Mouse (Mus musculus) neural tube, embryonic 11.5 days (tissue): Measurements from ENCODE around the gene Anxa1. TPM values are rescaled to one million over a fixed set of nuclear protein-coding genes. Genes with fewer than 3 reads are reported as not detected.

Experiments
- ATAC-seq: fragments of 200-750 bp; cut with Nextera tagmentation; 2 replicates; pipeline ENCODE4 v1.8.0; 2017; ENCODE audit warnings: moderate number of reproducible peaks, mild to moderate bottlenecking, moderate TSS enrichment, moderate library complexity; ENCODE audit not compliant: insufficient read depth, low FRiP score, low TSS enrichment
- DNase-seq: peaks from one replicate; pipeline ENCODE4 v3.0.0-alpha.2; 2015; ENCODE audit warnings: low spot score
- H3K27ac ChIP-seq: fragments of 300-500 bp; sonication (generic); 2 replicates; pipeline ENCODE4 v1.5.1; 2014; ENCODE audit warnings: low read depth, mild to moderate bottlenecking, low read length
- H3K27me3 ChIP-seq: fragments of 300-500 bp; sonication (generic); 2 replicates; pipeline ENCODE4 v1.6.1; 2014; ENCODE audit warnings: mild to moderate bottlenecking, low read length, mixed read lengths; ENCODE audit not compliant: control insufficient read depth, insufficient read depth
- H3K36me3 ChIP-seq: fragments of 300-500 bp; sonication (generic); 2 replicates; pipeline ENCODE4 v1.6.1; 2014; ENCODE audit warnings: mild to moderate bottlenecking, low read length, moderate library complexity, mixed read lengths; ENCODE audit not compliant: control insufficient read depth, insufficient read depth
- H3K4me1 ChIP-seq: fragments of 300-500 bp; sonication (generic); 2 replicates; pipeline ENCODE4 v1.6.1; 2014; ENCODE audit warnings: low read length, mixed read lengths; ENCODE audit not compliant: control insufficient read depth, insufficient read depth
- H3K4me2 ChIP-seq: fragments of 300-500 bp; sonication (generic); 2 replicates; pipeline ENCODE4 v1.6.1; 2014; ENCODE audit warnings: low read depth, mild to moderate bottlenecking, moderate library complexity
- H3K4me3 ChIP-seq: fragments of 300-500 bp; sonication (generic); 2 replicates; pipeline ENCODE4 v1.5.1; 2014; ENCODE audit warnings: low read depth, low read length
- H3K9ac ChIP-seq: fragments of 300-500 bp; sonication (generic); 2 replicates; pipeline ENCODE4 v1.6.1; 2014; ENCODE audit warnings: mild to moderate bottlenecking, low read length
- H3K9me3 ChIP-seq: fragments of 300-500 bp; sonication (generic); 2 replicates; pipeline ENCODE4 v1.6.1; 2016; ENCODE audit warnings: low read length; ENCODE audit not compliant: control insufficient read depth
- WGBS: fragments of 180-500 bp; shearing (Covaris S2); extraction: QIAGEN DNeasy Blood & Tissue Kit; methylation state at CpG from one replicate; pipeline ENCODE4 v1.1.7; 2014; 5-methylcytosine and 5-hydroxymethylcytosine counted together
- polyA plus RNA-seq: library from polyadenylated mRNA; unstranded; fragments of >200 nt; fragmentation: Nextera tagmentation; extraction: Ambion mirVana; gene quantifications from 2 replicates; pipeline ENCODE4 v1.2.1, GENCODE M21; 2014

Gene Anxa1
- polyA plus RNA-seq, 1 experiment from 2014 or later, result 4.8 TPM

DNA sequence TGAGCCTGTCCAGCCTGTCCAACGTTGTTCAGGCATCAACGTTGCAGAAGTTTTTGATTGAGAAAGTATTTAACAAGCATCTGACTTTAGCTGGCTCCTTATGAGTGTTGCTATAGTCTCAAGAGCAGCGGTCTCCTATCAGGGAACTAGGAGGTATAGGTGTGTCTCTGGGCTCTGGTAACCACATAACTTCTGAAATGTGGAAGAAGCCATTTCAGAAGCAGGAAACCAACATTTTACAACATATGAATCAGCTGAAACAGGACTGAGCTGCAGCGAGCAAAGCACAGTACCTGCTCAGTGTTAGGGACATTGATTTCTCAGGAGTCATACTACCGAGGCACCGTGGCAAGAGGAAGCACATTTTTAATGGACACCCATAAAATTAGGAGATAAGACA is 1.5 kb downstream of the Anxa1 start:
- ATAC-seq, result no peak
- Histone ChIP-seq H3K4me3 (no peak overlapping the region), H3K27me3 (no peaks in the 10 kb centered on the region), H3K9me3 (no peaks in the 10 kb centered on the region), H3K27ac (no peak overlapping the region), H3K4me1 (no peaks in the 10 kb centered on the region), H3K36me3 (no peaks in the 10 kb centered on the region), H3K4me2 (no peak overlapping the region), H3K9ac (no peak overlapping the region)
- no peak for DNase-seq
- 91% methylated on average over 6 of the region's 6 CpGs for WGBS

DNA sequence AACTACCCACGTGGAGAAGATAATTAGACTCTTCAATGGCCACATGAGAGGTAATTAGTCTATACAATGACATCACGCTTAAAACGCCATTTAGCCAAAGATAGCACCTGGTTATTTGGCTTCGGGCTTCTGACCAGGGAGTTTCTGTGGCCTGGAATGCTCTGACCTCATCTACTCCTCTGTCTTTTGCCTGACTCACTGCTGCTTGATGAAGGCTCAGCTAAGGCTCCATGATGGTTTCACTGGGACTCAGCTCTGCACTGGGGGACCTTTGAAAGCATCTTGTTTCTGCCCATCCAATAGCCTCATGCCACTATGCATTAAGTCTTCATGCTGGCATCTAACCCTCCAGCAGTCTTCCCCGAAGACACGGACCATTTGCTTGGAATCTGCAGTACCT is 2.5 kb downstream of the Anxa1 start:
- H3K4me1 ChIP-seq, result no peaks in the 10 kb centered on the region
- H3K27ac ChIP-seq, result no peak overlapping the region
- H3K4me2 ChIP-seq, result no peak overlapping the region
- DNase-seq (no peak), ATAC-seq (no peak)
- H3K4me3 ChIP-seq, result no peak overlapping the region
- H3K9me3 ChIP-seq, result no peaks in the 10 kb centered on the region
- no peak overlapping the region for H3K9ac ChIP-seq
- H3K27me3 ChIP-seq, result no peaks in the 10 kb centered on the region
- WGBS, result 85% methylated on average over 6 of the region's 6 CpGs
- no peaks in the 10 kb centered on the region for H3K36me3 ChIP-seq

DNA sequence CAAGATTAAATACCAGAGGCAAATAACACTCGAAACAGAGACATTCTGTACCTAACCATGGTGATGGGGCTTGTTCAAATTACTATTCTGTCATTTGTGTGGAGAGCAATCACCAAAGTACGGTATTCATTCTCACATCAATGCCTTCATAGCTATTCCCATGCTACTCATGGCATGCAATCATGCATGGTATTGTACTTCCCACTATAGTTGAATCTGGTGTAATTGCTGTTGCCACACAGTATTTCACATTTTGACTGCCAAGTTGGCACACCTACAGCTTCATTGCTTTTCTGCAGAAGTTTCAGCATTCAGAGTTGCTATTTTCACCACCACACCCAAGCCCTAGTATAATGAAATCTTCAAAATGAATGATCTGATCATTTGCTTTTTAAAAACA is 4.4 kb downstream of the Anxa1 start:
- no peak overlapping the region for H3K4me2 ChIP-seq
- no peak overlapping the region for H3K4me3 ChIP-seq
- H3K9me3 ChIP-seq, result no peaks in the 10 kb centered on the region
- ATAC-seq, result no peak
- no peak overlapping the region for H3K9ac ChIP-seq
- no peak overlapping the region for H3K27ac ChIP-seq
- H3K27me3 ChIP-seq, result no peaks in the 10 kb centered on the region
- 96% methylated on average over 2 of the region's 2 CpGs for WGBS
- no peak for DNase-seq
- no peaks in the 10 kb centered on the region for H3K36me3 ChIP-seq
- H3K4me1 ChIP-seq, result no peaks in the 10 kb centered on the region

DNA sequence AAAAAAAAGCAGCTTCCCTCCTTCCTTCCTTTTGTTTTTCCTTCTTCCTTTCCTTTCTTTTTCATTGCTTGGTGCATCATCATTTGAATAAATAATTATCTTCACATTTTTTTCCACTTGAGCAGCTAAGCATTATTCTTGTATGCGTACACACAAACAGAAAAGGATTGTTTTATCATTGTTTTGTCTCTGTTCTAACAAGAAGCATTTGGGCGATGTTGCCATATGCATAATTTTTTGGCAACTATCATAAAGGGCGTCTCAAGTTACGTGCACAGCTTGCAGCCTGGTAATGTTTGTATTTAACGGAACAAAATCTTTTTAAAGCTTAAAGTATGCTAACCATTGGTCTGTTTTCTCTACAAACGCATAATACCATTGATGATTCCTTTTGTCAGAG is 5.1 kb downstream of the Anxa1 start:
- Histone ChIP-seq H3K9me3 (no peaks in the 10 kb centered on the region), H3K36me3 (no peaks in the 10 kb centered on the region), H3K4me3 (no peak overlapping the region), H3K4me1 (no peaks in the 10 kb centered on the region), H3K9ac (no peak overlapping the region), H3K27me3 (no peaks in the 10 kb centered on the region), H3K27ac (no peak overlapping the region), H3K4me2 (no peak overlapping the region)
- whole genome bisulfite sequencing, result 91% methylated on average over 6 of the region's 6 CpGs
- no peak for ATAC-seq
- no peak for DNase-seq

DNA sequence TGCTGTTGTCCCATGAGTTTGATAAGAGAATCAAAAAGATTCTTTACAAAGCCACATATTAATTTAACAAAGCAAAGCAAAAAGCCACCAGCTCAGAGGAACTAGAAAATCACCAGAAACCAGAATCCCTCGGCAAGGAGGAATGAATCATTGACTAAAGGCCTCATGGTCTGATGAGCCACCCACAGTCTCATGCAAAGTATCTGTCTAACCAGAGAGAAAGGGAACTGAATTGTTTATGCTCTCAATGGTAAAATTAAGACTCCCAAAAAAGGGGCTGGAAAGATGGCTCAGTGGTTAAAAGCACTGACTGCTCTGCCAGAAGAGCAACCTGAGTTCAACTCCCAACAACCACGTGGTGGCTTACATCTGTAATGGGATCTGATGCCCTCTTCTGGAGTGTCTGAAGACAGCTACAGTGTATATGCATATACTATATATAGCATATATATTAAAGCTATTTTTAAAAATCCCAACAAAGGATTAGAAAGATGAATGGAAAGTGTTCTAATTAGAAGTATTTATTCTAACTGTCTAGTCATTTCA is 9.5 kb downstream of the Anxa1 start:
- WGBS, result 69% methylated on average over 2 of the region's 2 CpGs
- H3K4me1 ChIP-seq, result no peaks in the 10 kb centered on the region
- no peak overlapping the region for H3K9ac ChIP-seq
- no peak overlapping the region for H3K4me3 ChIP-seq
- DNase-seq (no peak), ATAC-seq (no peak)
- no peak overlapping the region for H3K4me2 ChIP-seq
- H3K36me3 ChIP-seq, result no peaks in the 10 kb centered on the region
- no peaks in the 10 kb centered on the region for H3K9me3 ChIP-seq
- no peak overlapping the region for H3K27ac ChIP-seq
- no peaks in the 10 kb centered on the region for H3K27me3 ChIP-seq

DNA sequence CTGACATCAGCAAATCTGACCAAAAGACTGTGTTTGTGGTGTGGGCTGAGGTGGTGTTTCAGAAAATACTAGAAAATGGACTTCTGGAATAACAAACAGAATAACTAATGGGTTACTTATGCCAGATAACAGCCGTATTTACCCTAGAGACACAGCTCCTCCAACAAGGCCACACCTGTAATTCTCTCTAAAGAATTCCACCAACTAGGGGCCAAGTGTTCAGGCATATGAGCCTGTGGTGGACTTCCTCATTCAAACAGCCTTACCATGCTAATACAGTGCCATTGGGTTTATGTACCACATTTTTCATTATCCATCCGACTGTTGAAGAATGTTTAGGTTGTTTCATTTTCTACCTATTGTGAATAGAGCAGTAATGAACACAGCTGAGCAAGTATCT is 20.6 kb downstream of the Anxa1 start:
- 95% methylated on average over 2 of the region's 2 CpGs for WGBS

DNA sequence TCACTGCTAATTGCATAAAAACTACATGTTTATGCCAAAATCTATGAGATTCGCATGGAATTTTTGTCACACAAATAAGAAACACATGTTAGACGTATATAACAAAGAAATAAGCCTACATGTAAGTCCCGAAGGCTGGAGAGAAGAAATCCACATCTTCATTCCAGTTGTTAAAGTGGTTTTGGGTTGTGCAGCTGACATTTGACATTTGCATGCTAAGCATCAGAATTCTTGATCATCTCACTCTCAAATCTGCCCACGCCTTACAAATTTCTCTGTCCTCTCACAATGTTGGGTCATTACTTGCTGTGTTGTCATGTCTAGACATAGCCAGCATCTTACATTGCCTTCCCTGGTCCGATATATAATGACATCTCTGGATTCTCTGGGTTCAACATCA is 24.2 kb downstream of the Anxa1 start:
- Histone ChIP-seq H3K4me1 (no peaks in the 10 kb centered on the region), H3K27ac (no peak overlapping the region), H3K27me3 (no peaks in the 10 kb centered on the region), H3K36me3 (no peaks in the 10 kb centered on the region), H3K4me2 (no peak overlapping the region), H3K9ac (no peak overlapping the region), H3K4me3 (no peak overlapping the region), H3K9me3 (no peaks in the 10 kb centered on the region)
- no peak for ATAC-seq
- WGBS, result 90% methylated on average over 5 of the region's 5 CpGs
- DNase-seq, result no peak

More for the DNA sequence above, 20.6 kb downstream of the Anxa1 start:
- DNase-seq (no peak), ATAC-seq (no peak)
- Histone ChIP-seq H3K9me3 (no peaks in the 10 kb centered on the region), H3K4me2 (no peak overlapping the region), H3K4me3 (no peak overlapping the region), H3K9ac (no peak overlapping the region), H3K27ac (no peak overlapping the region), H3K36me3 (no peaks in the 10 kb centered on the region), H3K4me1 (no peaks in the 10 kb centered on the region), H3K27me3 (no peaks in the 10 kb centered on the region)

DNA sequence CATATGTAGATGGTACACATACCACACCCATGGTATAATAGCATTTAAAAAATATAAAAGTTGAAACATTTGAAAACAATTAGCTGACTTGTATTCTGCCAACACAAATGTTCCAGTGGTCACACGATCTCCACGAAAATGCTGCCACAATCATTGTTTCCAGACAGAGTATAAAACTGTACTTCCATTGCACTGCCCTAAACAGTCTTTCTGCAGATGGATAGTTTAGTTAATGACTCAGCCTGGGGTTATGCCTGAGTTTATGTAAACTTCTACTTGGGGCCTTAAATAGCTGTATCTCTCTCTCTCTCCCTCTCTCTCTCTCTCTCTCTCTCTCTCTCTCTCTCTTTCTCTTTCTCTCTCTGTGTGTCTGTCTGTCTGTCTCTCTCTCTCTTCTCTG is 24.7 kb downstream of the Anxa1 start:
- Histone ChIP-seq H3K4me1 (no peaks in the 10 kb centered on the region), H3K27ac (no peak overlapping the region), H3K9ac (no peak overlapping the region), H3K36me3 (no peaks in the 10 kb centered on the region), H3K9me3 (no peaks in the 10 kb centered on the region), H3K4me2 (no peak overlapping the region), H3K4me3 (no peak overlapping the region), H3K27me3 (no peaks in the 10 kb centered on the region)
- no peak for ATAC-seq
- no peak for DNase-seq
- 95% methylated on average over 2 of the region's 2 CpGs for WGBS

DNA sequence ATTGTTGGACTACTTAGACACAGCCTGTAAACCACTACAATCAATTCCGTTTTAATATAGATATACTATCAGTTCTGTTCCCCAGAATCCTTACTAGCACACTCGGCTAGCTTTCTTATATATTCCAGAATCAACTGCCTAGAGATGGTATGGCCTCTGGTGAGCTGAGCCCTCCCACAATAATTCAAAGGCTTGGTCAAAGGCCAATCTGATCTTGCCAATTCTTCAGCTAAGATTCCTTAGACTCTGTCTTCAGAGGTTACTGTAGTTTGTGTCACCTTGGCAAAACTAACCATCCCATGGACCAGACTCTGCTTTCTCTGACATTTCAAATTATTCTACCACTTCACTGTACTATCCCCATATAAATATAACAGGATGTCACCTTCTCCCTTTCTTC is 25.4 kb downstream of the Anxa1 start:
- Histone ChIP-seq H3K36me3 (no peaks in the 10 kb centered on the region), H3K9me3 (no peaks in the 10 kb centered on the region), H3K27me3 (no peaks in the 10 kb centered on the region), H3K27ac (no peak overlapping the region), H3K4me1 (no peaks in the 10 kb centered on the region), H3K9ac (no peak overlapping the region), H3K4me2 (no peak overlapping the region), H3K4me3 (no peak overlapping the region)
- ATAC-seq (no peak), DNase-seq (no peak)
- 93% methylated on average over 2 of the region's 2 CpGs for WGBS
